Mouse (Mus musculus): ENCODE measurements around the gene Wbp1l.

DNA sequence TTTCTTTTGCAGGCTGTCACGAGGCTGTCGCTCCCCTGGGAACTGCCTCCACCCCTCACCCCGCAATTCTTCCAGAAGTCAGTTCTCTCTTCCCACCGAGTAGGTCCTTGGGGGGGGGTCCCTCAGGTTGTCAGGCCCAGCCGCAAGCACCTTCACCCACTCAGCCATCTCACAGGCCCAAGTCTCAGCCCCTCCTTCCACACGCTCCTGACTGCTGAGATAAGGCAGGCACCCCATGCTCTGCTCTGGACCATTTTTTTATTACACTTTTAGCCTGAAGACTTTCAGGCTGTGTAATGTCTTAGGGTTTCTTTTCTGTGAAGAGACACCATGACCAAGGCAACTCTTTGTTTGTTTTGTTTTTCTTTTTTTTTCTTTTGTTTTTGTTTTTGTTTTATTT is 38.7 kb downstream of the Wbp1l start:
- TF ChIP-seq POLR2A (IDR thresholded peaks at IDR 0.05; ENCODE audit: insufficient read depth, low read depth, low read length) (no peak), CTCF (IDR thresholded peaks at IDR 0.05; ENCODE audit: insufficient read depth, low read depth, low read length) (no peak)
